Mouse (Mus musculus) liver, embryonic 11.5 days (tissue): Measurements from ENCODE around the gene AI481877. TPM values are rescaled to one million over a fixed set of nuclear protein-coding genes. Genes with fewer than 3 reads are reported as not detected.
"Not testable (repeated sequence)": the region's sequence is repeated elsewhere in the genome, so short reads cannot be mapped to it uniquely, and the experiment has no call there.

Experiments
- ATAC-seq: fragments of 200-750 bp; cut with Nextera tagmentation; replicated peaks from 2 replicates; pipeline ENCODE4 v1.8.0; 2017; ENCODE audit warnings: moderate number of reproducible peaks, mild to moderate bottlenecking, moderate TSS enrichment, moderate library complexity; ENCODE audit not compliant: low FRiP score
- DNase-seq: peaks from one replicate; pipeline ENCODE4 v3.0.0-alpha.2; 2017; ENCODE audit warnings: low spot score
- H3K27ac ChIP-seq: fragments of 300-500 bp; sonication (generic); 2 replicates; pipeline ENCODE4 v1.5.1; 2014; ENCODE audit warnings: mild to moderate bottlenecking, low read depth, low read length, control low read depth
- H3K27me3 ChIP-seq: fragments of 300-500 bp; sonication (generic); replicated peaks from 2 replicates; pipeline ENCODE4 v1.6.1; 2014; ENCODE audit warnings: low read length, mixed read lengths; ENCODE audit not compliant: control insufficient read depth, insufficient read depth
- H3K36me3 ChIP-seq: fragments of 300-500 bp; sonication (generic); 2 replicates; pipeline ENCODE4 v1.6.1; 2014; ENCODE audit warnings: mild to moderate bottlenecking, low read length, moderate library complexity, mixed read lengths; ENCODE audit not compliant: control insufficient read depth, insufficient read depth
- H3K4me1 ChIP-seq: fragments of 300-500 bp; sonication (generic); replicated peaks from 2 replicates; pipeline ENCODE4 v1.6.1; 2014; ENCODE audit warnings: low read length, mixed read lengths; ENCODE audit not compliant: control insufficient read depth, insufficient read depth
- H3K4me2 ChIP-seq: fragments of 300-500 bp; sonication (generic); 2 replicates; pipeline ENCODE4 v1.6.1; 2014; ENCODE audit warnings: mild to moderate bottlenecking, control low read depth, moderate library complexity
- H3K4me3 ChIP-seq: fragments of 300-500 bp; sonication (generic); 2 replicates; pipeline ENCODE4 v1.5.1; 2014; ENCODE audit warnings: low read depth, low read length, control low read depth
- H3K9ac ChIP-seq: fragments of 300-500 bp; sonication (generic); 2 replicates; pipeline ENCODE4 v1.6.1; 2014; ENCODE audit warnings: low read depth, low read length, control low read depth
- H3K9me3 ChIP-seq: fragments of 300-500 bp; sonication (generic); 2 replicates; pipeline ENCODE4 v1.6.1; 2016; ENCODE audit warnings: low read length, inconsistent platforms, mixed read lengths; ENCODE audit not compliant: control insufficient read depth
- whole genome bisulfite sequencing: fragments of 180-500 bp; shearing (Covaris S2); extraction: QIAGEN DNeasy Blood & Tissue Kit; methylation state at CpG from one replicate; pipeline ENCODE4 v1.1.7; 2014; 5-methylcytosine and 5-hydroxymethylcytosine counted together
- polyA plus RNA-seq: library from polyadenylated mRNA; unstranded; fragments of >200 nt; fragmentation: Nextera tagmentation; extraction: Ambion mirVana; gene quantifications from 2 replicates; pipeline ENCODE4 v1.2.1, GENCODE M21; 2014

Gene AI481877
- polyA plus RNA-seq = not detected in 2 replicates

- 76% methylated on average over 3 of the region's 6 CpGs for WGBS
- not testable (repeated sequence) for ATAC-seq, H3K9ac ChIP-seq
These were observed at the start of gene AI481877 for GRCm38 (mm10) chr4:59138507-59139033. AI481877 (minus strand) TSS chr4:59138983.

GRCm38 (mm10) chr4:59188474-59188801 is 49.7 kb upstream of the AI481877 start:
- ATAC-seq (no peak), DNase-seq (no peak)
- H3K9ac ChIP-seq = peak overlapping the region; percentile 98
- no peaks in the 10 kb centered on the region for H3K36me3 ChIP-seq
- WGBS = 23% methylated on average over 4 of the region's 4 CpGs
- no peaks in the 10 kb centered on the region for H3K9me3 ChIP-seq
- peaks cover 19% of the 10 kb centered on the region for H3K4me1 ChIP-seq
- peak overlapping the region; percentile 76 for H3K4me2 ChIP-seq
- no peaks in the 10 kb centered on the region for H3K27me3 ChIP-seq
- H3K27ac ChIP-seq = peak overlapping the region; percentile 98
- H3K4me3 ChIP-seq = peak overlapping the region; percentile 95

More at GRCm38 (mm10) chr4:59138507-59139033, at the start of gene AI481877:
- H3K9me3 ChIP-seq, H3K4me3 ChIP-seq, H3K27me3 ChIP-seq, H3K4me2 ChIP-seq, DNase-seq, H3K4me1 ChIP-seq, H3K36me3 ChIP-seq, H3K27ac ChIP-seq: not testable (repeated sequence)

GRCm38 (mm10) chr4:59187289-59187688 is 48.5 kb upstream of the AI481877 start:
- Histone ChIP-seq H3K36me3 (no peaks in the 10 kb centered on the region), H3K9me3 (no peaks in the 10 kb centered on the region), H3K4me1 (peaks cover 20% of the 10 kb centered on the region), H3K9ac (no peak overlapping the region), H3K4me3 (no peak overlapping the region), H3K27ac (no peak overlapping the region; the same call in 1 of the 2 replicates), H3K4me2 (no peak overlapping the region), H3K27me3 (no peaks in the 10 kb centered on the region)
- WGBS = 19% methylated on average over 3 of the region's 3 CpGs
- ATAC-seq (no peak), DNase-seq (no peak)

GRCm38 (mm10) chr4:59185671-59186070 is 46.9 kb upstream of the AI481877 start:
- Histone ChIP-seq H3K36me3 (no peaks in the 10 kb centered on the region), H3K4me3 (no peak overlapping the region), H3K27ac (no peak overlapping the region), H3K9ac (no peak overlapping the region), H3K9me3 (no peaks in the 10 kb centered on the region), H3K4me2 (no peak overlapping the region), H3K4me1 (peaks cover 24% of the 10 kb centered on the region), H3K27me3 (no peaks in the 10 kb centered on the region)
- ATAC-seq (no peak), DNase-seq (no peak)
- WGBS = 61% methylated on average over 3 of the region's 3 CpGs

- 50% methylated on average over 5 of the region's 5 CpGs for WGBS
These were observed 42.8 kb upstream of the AI481877 start for GRCm38 (mm10) chr4:59181320-59182271.

GRCm38 (mm10) chr4:59177566-59177965 is 38.8 kb upstream of the AI481877 start:
- no peaks in the 10 kb centered on the region for H3K9me3 ChIP-seq
- WGBS = 88% methylated on average over 2 of the region's 2 CpGs
- no peak overlapping the region for H3K4me2 ChIP-seq
- H3K36me3 ChIP-seq = no peaks in the 10 kb centered on the region
- peaks cover 27% of the 10 kb centered on the region for H3K4me1 ChIP-seq
- no peak overlapping the region for H3K4me3 ChIP-seq
- H3K27ac ChIP-seq = no peak overlapping the region
- DNase-seq (no peak), ATAC-seq (no peak)
- no peaks in the 10 kb centered on the region for H3K27me3 ChIP-seq
- no peak overlapping the region for H3K9ac ChIP-seq

More at GRCm38 (mm10) chr4:59181320-59182271, 42.8 kb upstream of the AI481877 start:
- Histone ChIP-seq H3K9me3 (no peaks in the 10 kb centered on the region), H3K27me3 (no peaks in the 10 kb centered on the region), H3K4me2 (no peak overlapping the region), H3K27ac (peak overlapping the region; percentile 7; the same call in 1 of the 2 replicates), H3K9ac (no peak overlapping the region), H3K4me3 (no peak overlapping the region), H3K36me3 (no peaks in the 10 kb centered on the region), H3K4me1 (peaks cover 20% of the 10 kb centered on the region)
- DNase-seq (no peak), ATAC-seq (peak; percentile 63)

GRCm38 (mm10) chr4:59175929-59176328 is 37.1 kb upstream of the AI481877 start:
- Histone ChIP-seq H3K27me3 (no peaks in the 10 kb centered on the region), H3K4me1 (peaks cover 20% of the 10 kb centered on the region), H3K27ac (no peak overlapping the region), H3K4me3 (no peak overlapping the region), H3K36me3 (no peaks in the 10 kb centered on the region), H3K9me3 (no peaks in the 10 kb centered on the region), H3K9ac (no peak overlapping the region), H3K4me2 (no peak overlapping the region)
- DNase-seq = no peak
- no peak for ATAC-seq
- 36% methylated on average over 6 of the region's 6 CpGs for WGBS

GRCm38 (mm10) chr4:59175003-59175402 is 36.2 kb upstream of the AI481877 start:
- no peaks in the 10 kb centered on the region for H3K36me3 ChIP-seq
- WGBS = 32% methylated on average over 4 of the region's 4 CpGs
- H3K4me1 ChIP-seq = peaks cover 20% of the 10 kb centered on the region
- ATAC-seq (no peak; the same call in 1 of the 2 replicates), DNase-seq (no peak)
- H3K9me3 ChIP-seq = no peaks in the 10 kb centered on the region
- no peak overlapping the region for H3K9ac ChIP-seq
- no peaks in the 10 kb centered on the region for H3K27me3 ChIP-seq
- H3K27ac ChIP-seq = no peak overlapping the region
- H3K4me2 ChIP-seq = no peak overlapping the region
- no peak overlapping the region for H3K4me3 ChIP-seq
